18 mouse cellular contexts compared by ENCODE assay signal in genomic region chrX:86950940-86951339, GRCm38 (mm10).
"Had no signal": no experiment of that assay in that cellular context is flagged by ENCODE, and none has a peak within 500 bp of the region (broad histone marks: within the 10 kb centered on the region; RNA-seq: fewer than 3 reads in every experiment).

No protein-coding gene starts in this region.

- H3K9me3 ChIP-seq: liver, embryonic 12.5 days; liver, embryonic 15.5 days; lung, embryonic 15.5 days; stomach, embryonic 15.5 days had no signal

- H3K36me3 ChIP-seq: liver, embryonic 12.5 days; liver, embryonic 15.5 days; lung, embryonic 15.5 days; stomach, embryonic 15.5 days had no signal

- H3K4me1 ChIP-seq: liver, embryonic 12.5 days; liver, embryonic 15.5 days; lung, embryonic 15.5 days; stomach, embryonic 15.5 days had no signal

- DNase-seq: kidney, adult 18-20 months; kidney, adult 9 months; kidney, postnatal 14 days; kidney, postnatal 4 days; layer of hippocampus, adult 9-11 months; lung, adult 18-20 months; lung, postnatal 10 days; lung, postnatal 36 days; midbrain, embryonic 14.5 days; right cerebral cortex, postnatal 25 days; spleen, adult 18-20 months; thymus, postnatal 25 days had no signal

- H3K4me3 ChIP-seq: layer of hippocampus, adult 2 months; liver, embryonic 12.5 days; liver, embryonic 15.5 days; lung, embryonic 15.5 days; stomach, embryonic 15.5 days had no signal

- H3K4me2 ChIP-seq: liver, embryonic 12.5 days; liver, embryonic 15.5 days; lung, embryonic 15.5 days; midbrain, embryonic 11.5 days; stomach, embryonic 15.5 days had no signal

- H3K27me3 ChIP-seq: liver, embryonic 12.5 days; liver, embryonic 15.5 days; lung, embryonic 15.5 days; stomach, embryonic 15.5 days had no signal

- ATAC-seq: liver, embryonic 12.5 days had no signal

- H3K9ac ChIP-seq: liver, embryonic 12.5 days; liver, embryonic 15.5 days; lung, embryonic 15.5 days; stomach, embryonic 15.5 days had no signal

- H3K27ac ChIP-seq: layer of hippocampus, adult 2 months; liver, embryonic 12.5 days; liver, embryonic 15.5 days; lung, embryonic 15.5 days; stomach, embryonic 15.5 days had no signal
